In genomic region chr13:54176406-54177020, GRCm38 (mm10) we compare ENCODE assay signal across 23 mouse cellular contexts. TPM values are rescaled to one million over a fixed set of nuclear protein-coding genes. Genes with fewer than 3 reads are reported as not detected.
A peak's percentile ranks its signal among the peaks of the same experiment; 100 is the strongest.
DNase-seq lines count a peak whose midpoint lies in the region; ATAC-seq lines count a peak whose summit lies in the region.
"Had no signal": no experiment of that assay in that cellular context is flagged by ENCODE, and none has a peak within 500 bp of the region (broad histone marks: within the 10 kb centered on the region; RNA-seq: fewer than 3 reads in every experiment).

No protein-coding gene starts in this region.

- H3K4me2 ChIP-seq in heart, embryonic 16.5 days (ENCODE audit: low read depth, low read length) = no peak overlapping the region
- H3K4me2 ChIP-seq in midbrain, embryonic 16.5 days (ENCODE audit: low read length) = no peak overlapping the region
- H3K4me2 ChIP-seq: embryonic facial prominence, embryonic 12.5 days; forebrain, embryonic 15.5 days; heart, embryonic 13.5 days; hindbrain, embryonic 15.5 days had no signal

- no peak for ATAC-seq in heart, embryonic 16.5 days (replicated peaks; ENCODE audit: extremely low read depth, insufficient read depth, low FRiP score)
- ATAC-seq in midbrain, embryonic 16.5 days = no peak
- ATAC-seq: CD4-positive, CD25-positive, alpha-beta regulatory T cell, adult 4 months; forebrain, embryonic 15.5 days; intestine, embryonic 16.5 days had no signal

- peak; percentile 66 for DNase-seq in adrenal gland, postnatal 10 days
- no peak for DNase-seq in adrenal gland, postnatal 4 days (ENCODE audit: low spot score in 2 of 2)
- peak; percentile 30 to 74 for DNase-seq in gastrocnemius, adult 8-10 months (ENCODE audit: low spot score in 2 of 2)
- no peak for DNase-seq in gastrocnemius, postnatal 10 days
- no peak for DNase-seq in heart, adult 8-10 months (ENCODE audit: low spot score)
- DNase-seq in midbrain, embryonic 10.5 days (ENCODE audit: low spot score) = no peak
- DNase-seq: adrenal gland, postnatal 36 days; B cell, adult 2 months; cerebellum, adult 11-12 months; cerebellum, adult 9-10 months; cerebellum, postnatal 25 days; kidney, adult 2 months had no signal

- peak overlapping the region; percentile 61 for H3K27ac ChIP-seq in heart, embryonic 16.5 days (ENCODE audit: low read length)
- H3K27ac ChIP-seq in midbrain, embryonic 10.5 days (replicated peaks) = 0 out of 2 replicates have a peak overlapping the region, but pooled peaks have one; percentile 13
- H3K27ac ChIP-seq in midbrain, embryonic 16.5 days (ENCODE audit: low read length) = no peak overlapping the region
- H3K27ac ChIP-seq: embryonic facial prominence, embryonic 12.5 days; forebrain, embryonic 15.5 days; heart, embryonic 13.5 days; hindbrain, embryonic 15.5 days had no signal

- no peak overlapping the region for H3K9ac ChIP-seq in heart, embryonic 16.5 days (ENCODE audit: low read length)
- no peak overlapping the region for H3K9ac ChIP-seq in midbrain, embryonic 16.5 days (ENCODE audit: low read depth, low read length)
- H3K9ac ChIP-seq: embryonic facial prominence, embryonic 12.5 days; forebrain, embryonic 15.5 days; heart, embryonic 13.5 days; hindbrain, embryonic 15.5 days had no signal

- peaks cover 4% of the 10 kb centered on the region; the same call in 1 of the 2 replicates for H3K9me3 ChIP-seq in heart, embryonic 16.5 days (replicated peaks; ENCODE audit: control insufficient read depth, low read length)
- peaks cover 8% of the 10 kb centered on the region for H3K9me3 ChIP-seq in midbrain, embryonic 10.5 days (replicated peaks)
- no peaks in the 10 kb centered on the region for H3K9me3 ChIP-seq in midbrain, embryonic 16.5 days (replicated peaks; ENCODE audit: control insufficient read depth, low read length, poor library complexity, severe bottlenecking)
- H3K9me3 ChIP-seq: embryonic facial prominence, embryonic 12.5 days; forebrain, embryonic 15.5 days; hindbrain, embryonic 15.5 days had no signal

- H3K4me3 ChIP-seq in heart, embryonic 16.5 days (ENCODE audit: low read length) = no peak overlapping the region
- no peak overlapping the region for H3K4me3 ChIP-seq in midbrain, embryonic 10.5 days
- H3K4me3 ChIP-seq in midbrain, embryonic 16.5 days (ENCODE audit: low read depth, low read length) = no peak overlapping the region
- H3K4me3 ChIP-seq: embryonic facial prominence, embryonic 12.5 days; forebrain, embryonic 15.5 days; heart, embryonic 13.5 days; hindbrain, embryonic 15.5 days had no signal

- no peaks in the 10 kb centered on the region for H3K36me3 ChIP-seq in heart, embryonic 16.5 days (ENCODE audit: control insufficient read depth, insufficient read depth)
- H3K36me3 ChIP-seq in midbrain, embryonic 10.5 days = no peaks in the 10 kb centered on the region
- no peaks in the 10 kb centered on the region for H3K36me3 ChIP-seq in midbrain, embryonic 16.5 days (ENCODE audit: control insufficient read depth, insufficient read depth, low read length)
- H3K36me3 ChIP-seq: embryonic facial prominence, embryonic 12.5 days; forebrain, embryonic 15.5 days; G1E; heart, embryonic 13.5 days; hindbrain, embryonic 15.5 days had no signal

- no peaks in the 10 kb centered on the region for H3K27me3 ChIP-seq in heart, embryonic 16.5 days (ENCODE audit: control insufficient read depth, insufficient read depth, low read length)
- no peaks in the 10 kb centered on the region for H3K27me3 ChIP-seq in midbrain, embryonic 10.5 days (ENCODE audit: low read depth, poor library complexity, severe bottlenecking)
- no peaks in the 10 kb centered on the region for H3K27me3 ChIP-seq in midbrain, embryonic 16.5 days (ENCODE audit: control insufficient read depth, insufficient read depth, low read depth, low read length)
- H3K27me3 ChIP-seq: embryonic facial prominence, embryonic 12.5 days; forebrain, embryonic 15.5 days; heart, embryonic 13.5 days; hindbrain, embryonic 15.5 days had no signal

- WGBS in heart, embryonic 16.5 days = 66% methylated on average over 4 of the region's 4 CpGs
- WGBS in midbrain, embryonic 10.5 days = 89% methylated on average over 4 of the region's 4 CpGs
- WGBS in midbrain, embryonic 16.5 days = 85% methylated on average over 4 of the region's 4 CpGs

- peaks cover 5% of the 10 kb centered on the region for H3K4me1 ChIP-seq in heart, embryonic 16.5 days (ENCODE audit: control insufficient read depth, insufficient read depth, low read length)
- peaks cover 27% of the 10 kb centered on the region for H3K4me1 ChIP-seq in midbrain, embryonic 10.5 days
- no peaks in the 10 kb centered on the region for H3K4me1 ChIP-seq in midbrain, embryonic 16.5 days (ENCODE audit: control insufficient read depth, insufficient read depth, low read length)
- H3K4me1 ChIP-seq: embryonic facial prominence, embryonic 12.5 days; forebrain, embryonic 15.5 days; hindbrain, embryonic 15.5 days had no signal

RNA-seq across cellular contexts. Expression of gene Hrh2, which starts 15.4 kb away (rescaled TPM):
- total RNA-seq in adrenal gland, postnatal 10 days (2021) = under 1 TPM; 0.21 to 0.48 TPM
- total RNA-seq in adrenal gland, postnatal 4 days (2021) = under 1 TPM; 0.17 to 0.25 TPM
- total RNA-seq in gastrocnemius, adult 8-10 months (2022) = under 1 TPM; 0.12 to 0.38 (median 0.27) TPM
- under 1 TPM in 1 of 2 experiments, not detected in 1; 0.09 TPM for total RNA-seq in gastrocnemius, postnatal 10 days (2021)
- polyA plus RNA-seq in heart, embryonic 16.5 days (2015; fragmentation: Nextera tagmentation; extraction: Ambion mirVana) = 0.09 and 0.12 TPM in 2 replicates
- under 1 TPM; 0.60 to 0.75 (median 0.64) TPM for total RNA-seq in heart, adult 8-10 months (2022)
- polyA plus RNA-seq in midbrain, embryonic 10.5 days (2016; fragmentation: Nextera tagmentation; extraction: Ambion mirVana) = 0.14 and 0.15 TPM in 2 replicates
- polyA plus RNA-seq in midbrain, embryonic 16.5 days (2015; fragmentation: Nextera tagmentation; extraction: Ambion mirVana) = 1.1 and 1.2 TPM in 2 replicates
- polyA plus RNA-seq: forebrain, embryonic 11.5 days; G1E; hindbrain, embryonic 11.5 days had no signal

Comparison
In these comparisons a context has a peak if more than half of its experiments do, and no peak if none do; other contexts are left out.
1. DNase-seq: peak in adrenal gland, postnatal 10 days (single experiment) and gastrocnemius, adult 8-10 months (2 of 2); none in adrenal gland, postnatal 4 days (0 of 2), gastrocnemius, postnatal 10 days (single experiment), heart, adult 8-10 months (single experiment) and midbrain, embryonic 10.5 days (single experiment).